Mouse (Mus musculus) liver, postnatal 0 days (tissue): ENCODE results near the gene Spi1.

Source experiments
- CTCF ChIP-seq: sonication (generic); IDR thresholded peaks from 2 replicates; pipeline ENCODE4 v1.5.1; 2016; ENCODE audit warnings: antibody characterized with exemption, low read depth
- EP300 ChIP-seq: IDR thresholded peaks from 2 replicates; pipeline ENCODE4 v1.6.1; 2016; ENCODE audit warnings: antibody characterized with exemption, low read depth, mild to moderate bottlenecking

DNA sequence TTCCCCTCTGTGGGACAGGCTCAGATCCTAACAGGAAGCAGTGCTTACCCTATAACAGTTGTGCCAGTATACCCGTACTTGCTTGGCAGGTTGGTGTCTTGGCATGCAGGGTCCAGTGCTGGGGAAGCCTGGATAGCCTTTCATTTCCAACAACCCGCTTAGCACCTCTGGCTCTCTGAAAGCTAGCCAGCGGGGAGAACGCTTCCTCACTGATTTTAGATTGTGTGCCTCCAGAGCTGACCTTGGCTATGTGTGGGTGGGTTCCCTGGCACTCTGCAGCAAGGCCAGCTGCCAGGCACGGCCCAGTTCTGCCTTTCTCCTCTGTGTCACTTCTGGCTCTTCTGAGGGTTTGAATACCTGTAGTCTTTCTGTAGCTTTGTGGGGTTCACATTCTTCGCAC lies 47.9 kb downstream of the Spi1 start:
- TF ChIP-seq CTCF, result no peak
- no peak for TF ChIP-seq EP300
